Mouse (Mus musculus) left cerebral cortex, postnatal 4 days (tissue): ENCODE measurements around the gene Carns1. TPM values are rescaled to one million over a fixed set of nuclear protein-coding genes. Genes with fewer than 3 reads are reported as not detected.

Experiments
- DNase-seq: peaks from one replicate; pipeline ENCODE4 v3.0.0-alpha.2; 2022
- intact Hi-C: fragments of 180-260 bp; cut with DNase I; formaldehyde crosslinking; loops from one replicate; pipeline ENCODE4 v1.15.1; 2025
- total RNA-seq, 2 experiments: library from RNA; stranded (reverse); gene quantifications; 2 replicates each; pipeline ENCODE4 v1.2.3; 2021

Carns1 gene
- 1 to 10 TPM; 2.4 to 3.1 TPM for total RNA-seq

GRCm38 (mm10) chr19:4175368-4175947 is at the start of gene Carns1:
TSS of gene Carns1 (minus strand) at chr19:4175479.
- intact Hi-C loops, result no loop called here
- no peak for DNase-seq

DNA sequence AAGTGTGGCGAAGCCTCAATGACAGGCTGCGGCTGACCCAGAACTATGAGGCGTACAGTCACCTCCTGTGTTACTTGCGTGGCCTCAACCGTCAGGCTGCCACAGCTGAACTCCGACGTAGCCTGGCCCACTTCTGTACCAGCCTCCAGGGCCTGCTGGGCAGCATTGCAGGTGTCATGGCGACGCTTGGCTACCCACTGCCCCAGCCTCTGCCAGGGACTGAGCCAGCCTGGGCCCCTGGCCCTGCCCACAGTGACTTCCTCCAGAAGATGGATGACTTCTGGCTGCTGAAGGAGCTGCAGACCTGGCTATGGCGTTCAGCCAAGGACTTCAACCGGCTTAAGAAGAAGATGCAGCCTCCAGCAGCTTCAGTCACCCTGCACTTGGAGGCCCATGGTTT is 46.9 kb upstream of the Carns1 start:
- intact Hi-C loops, result no loop called here
- DNase-seq, result peak; percentile 33

DNA sequence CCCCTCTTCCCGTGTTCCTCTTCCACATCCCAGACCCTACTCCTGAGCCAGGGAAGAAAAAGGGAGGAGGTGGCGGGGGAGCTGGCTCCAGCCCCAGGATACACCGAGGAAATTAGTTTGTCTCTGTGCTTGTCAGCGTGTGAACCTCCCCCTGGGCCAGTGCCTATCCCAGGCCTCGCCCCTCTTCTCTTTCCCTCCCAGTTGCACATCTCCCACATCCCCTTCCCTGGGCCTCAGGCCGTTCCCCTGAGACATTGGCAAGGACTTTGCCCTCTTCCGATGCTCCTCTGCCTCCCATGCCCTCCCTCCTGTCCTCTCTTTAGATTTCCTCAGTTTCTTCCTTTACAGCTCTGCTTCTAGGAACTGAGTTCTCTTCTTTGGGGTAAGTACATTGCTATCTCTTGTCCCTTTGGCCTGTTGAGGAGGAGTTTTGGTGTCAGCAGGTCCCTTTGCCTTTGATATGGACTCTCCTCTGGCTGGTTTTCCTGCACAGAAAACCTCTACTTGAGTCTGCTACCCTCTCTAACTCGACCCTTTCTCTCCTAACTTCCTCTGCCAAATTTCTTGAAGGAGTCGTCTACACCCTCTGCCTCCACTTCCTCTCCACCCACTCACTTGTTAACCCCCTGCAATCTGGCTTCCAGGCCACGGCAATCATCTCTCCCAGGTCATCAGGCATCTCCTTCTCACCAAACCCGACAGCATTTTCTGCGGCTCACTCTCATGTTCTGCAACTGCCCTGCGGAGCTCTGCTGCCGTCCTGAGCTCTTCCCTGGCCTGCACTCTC is 45.9 kb upstream of the Carns1 start:
- intact Hi-C loops, result no loop called here
- no peak for DNase-seq

DNA sequence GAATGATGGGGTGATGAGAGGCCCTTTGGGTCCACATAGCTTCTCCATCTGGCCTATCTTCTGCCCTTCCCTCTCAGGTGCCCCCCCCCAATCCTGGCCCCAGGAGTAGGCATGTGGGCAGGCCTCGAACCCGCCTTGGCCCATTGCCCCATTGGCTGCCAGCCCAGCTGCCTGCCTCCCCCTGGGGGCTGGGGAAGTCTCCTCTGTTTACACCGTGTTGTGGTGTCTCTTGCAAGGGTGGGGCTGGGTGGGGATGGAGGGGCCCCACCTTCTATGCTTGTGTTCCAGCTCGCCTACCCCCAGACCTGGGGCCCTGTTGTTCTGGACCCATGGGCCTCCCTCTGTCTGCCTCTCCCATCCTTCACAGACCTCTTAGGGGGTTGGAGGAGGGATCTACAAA is 45.1 kb upstream of the Carns1 start:
- intact Hi-C loops, result no loop called here
- peak; percentile 68 for DNase-seq

DNA sequence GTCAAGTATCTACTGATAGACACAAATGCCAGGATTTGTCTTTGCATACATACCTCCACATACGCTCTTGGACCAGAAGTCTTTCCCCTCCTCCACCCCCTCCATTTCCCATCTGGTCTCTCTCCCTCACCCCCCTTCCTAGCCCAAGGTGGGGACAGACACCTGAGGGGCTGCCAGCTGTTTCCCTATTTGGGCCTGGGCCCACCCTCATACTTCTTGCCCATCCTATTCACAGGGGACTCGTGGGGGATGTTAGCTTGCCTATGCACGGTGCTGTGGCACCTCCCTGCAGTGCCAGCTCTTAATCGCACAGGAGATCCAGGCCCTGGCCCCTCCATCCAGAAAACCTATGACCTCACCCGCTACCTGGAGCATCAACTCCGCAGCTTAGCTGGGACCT is 44.7 kb upstream of the Carns1 start:
- intact Hi-C loops, result loop anchor here (10.0 kb wide), 1 partner anchor 205 kb away; the partner anchor contains the start of gene Ndufv1
- no peak for DNase-seq

- no peak for DNase-seq
Measured at GRCm38 (mm10) chr19:4218784-4219183, 43.5 kb upstream of the Carns1 start.

DNA sequence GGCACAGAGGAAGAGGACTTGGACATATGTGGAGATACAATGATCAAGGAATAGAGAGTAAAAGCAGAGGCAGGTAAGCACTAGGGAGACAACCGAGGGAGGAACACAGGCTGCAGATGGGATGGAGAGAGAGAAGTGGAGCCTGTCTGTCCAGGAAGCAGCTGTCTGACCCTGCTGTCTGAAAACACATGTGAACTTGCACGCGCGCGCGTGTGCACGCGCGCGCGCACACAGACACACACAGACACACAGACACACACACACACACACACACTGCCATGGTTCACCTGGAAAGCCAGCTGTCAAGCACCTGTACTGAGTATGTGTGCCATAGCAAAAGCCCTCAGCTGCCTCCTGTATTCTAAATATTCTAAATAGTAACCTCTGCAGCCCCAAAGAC is 43.0 kb upstream of the Carns1 start:
- no peak for DNase-seq
- intact Hi-C loops, result loop anchor here (10.0 kb wide), 1 partner anchor 203 kb away; the partner anchor contains the start of gene Ndufv1

More at GRCm38 (mm10) chr19:4218784-4219183, 43.5 kb upstream of the Carns1 start:
- intact Hi-C loops, result loop anchor here (10.0 kb wide), 1 partner anchor 204 kb away; the partner anchor contains the start of gene Ndufv1

DNA sequence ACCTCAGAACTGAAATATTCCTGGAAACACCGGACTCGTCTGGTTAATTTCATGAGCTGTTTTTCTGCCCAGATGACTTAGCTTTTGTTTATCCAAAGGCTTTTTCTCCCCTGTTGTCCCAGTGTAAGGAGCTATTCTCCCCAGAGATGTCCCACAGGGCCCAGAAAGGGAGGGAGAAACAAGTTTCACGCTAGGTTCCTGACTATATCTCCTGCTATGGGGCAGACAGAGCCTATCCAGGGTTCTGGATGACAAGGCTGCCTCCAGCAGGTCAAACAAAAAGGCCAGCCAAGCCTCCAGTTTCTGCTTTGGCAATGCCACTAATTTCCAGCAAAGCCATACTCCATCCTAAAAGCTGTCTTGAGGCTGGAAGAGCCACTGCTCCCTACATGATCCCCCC is 42.6 kb upstream of the Carns1 start:
- DNase-seq, result no peak
- intact Hi-C loops, result loop anchor here (10.0 kb wide), 1 partner anchor 203 kb away; the partner anchor contains the start of gene Ndufv1

- no peak for DNase-seq
- intact Hi-C loops, result loop anchor here (10.0 kb wide), 1 partner anchor 202 kb away; the partner anchor contains the start of gene Ndufv1
Measured at GRCm38 (mm10) chr19:4217140-4217539, 41.9 kb upstream of the Carns1 start.

DNA sequence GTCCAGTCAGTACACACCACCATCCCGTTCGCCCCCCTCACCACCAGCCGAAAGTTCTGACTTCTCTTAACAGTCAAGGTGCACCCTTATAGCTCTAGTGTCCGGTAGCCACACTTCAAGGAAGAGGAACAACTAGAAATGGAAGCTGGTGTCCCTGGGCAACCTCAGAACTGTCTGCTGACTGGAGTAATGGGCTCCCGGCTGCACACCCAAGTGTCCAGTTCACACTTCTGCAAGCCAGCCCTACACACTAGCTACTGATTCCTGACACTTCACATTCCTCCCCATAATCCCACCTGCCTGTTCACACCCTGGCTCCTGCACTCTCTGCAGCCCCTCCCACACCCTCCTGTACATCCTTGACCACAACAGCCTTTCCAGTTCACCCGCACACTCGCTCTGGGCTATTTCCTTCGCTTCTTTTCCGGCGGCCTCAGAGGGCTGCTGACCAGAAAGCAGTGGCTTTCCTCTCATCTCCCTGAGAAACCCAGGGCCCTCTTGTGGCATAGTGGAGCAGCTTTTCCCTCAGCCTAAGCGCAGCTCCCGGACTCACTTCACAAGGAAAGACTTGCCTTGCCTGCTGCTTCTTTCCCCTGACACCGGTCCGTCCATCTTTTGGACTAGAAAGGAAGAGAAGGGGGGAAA is 40.9 kb upstream of the Carns1 start:
- DNase-seq, result no peak
- intact Hi-C loops, result loop anchor here (10.0 kb wide), 1 partner anchor 201 kb away; the partner anchor contains the start of gene Ndufv1

GRCm38 (mm10) chr19:4215451-4215840 is 40.2 kb upstream of the Carns1 start:
- intact Hi-C loops, result loop anchor here (10.0 kb wide), 1 partner anchor 201 kb away; the partner anchor contains the start of gene Ndufv1
- DNase-seq, result no peak

DNA sequence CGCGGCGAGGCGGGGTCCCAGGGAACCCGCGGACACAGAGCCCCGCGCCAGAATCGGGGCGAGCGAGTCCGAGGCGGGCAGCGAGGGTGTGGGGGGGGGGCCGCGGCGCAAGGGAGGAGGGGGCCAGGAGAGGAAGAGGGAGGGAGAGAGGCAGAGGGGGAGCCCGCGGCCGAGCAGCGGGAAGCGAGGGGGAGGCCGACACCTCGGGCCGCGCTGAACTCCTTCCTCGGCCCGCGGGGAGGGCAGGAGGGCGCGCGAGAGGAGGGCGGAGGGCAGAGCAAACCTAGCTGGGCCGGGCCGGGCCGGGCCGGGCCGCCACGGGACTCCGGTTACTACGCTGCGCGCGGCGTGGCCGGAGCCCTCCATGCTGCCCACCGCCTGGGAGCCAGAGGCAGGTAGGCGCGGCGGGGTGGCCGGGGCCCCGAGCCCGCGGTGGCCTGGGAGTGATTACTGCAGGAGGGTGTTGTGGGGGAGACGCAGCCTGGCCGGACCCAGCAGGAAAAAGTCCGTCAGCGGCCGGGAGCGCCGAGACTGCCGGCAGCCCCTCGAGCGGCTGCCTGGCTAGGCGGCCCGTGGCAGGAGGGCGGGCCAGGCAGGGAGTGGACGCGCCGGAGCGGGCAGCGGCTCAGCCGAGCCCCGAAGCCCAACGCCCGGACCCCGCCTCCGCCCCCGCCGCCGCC is 39.6 kb upstream of the Carns1 start:
- intact Hi-C loops, result loop anchor here (10.0 kb wide), 1 partner anchor 200 kb away; the partner anchor contains the start of gene Ndufv1
- DNase-seq, result no peak

DNA sequence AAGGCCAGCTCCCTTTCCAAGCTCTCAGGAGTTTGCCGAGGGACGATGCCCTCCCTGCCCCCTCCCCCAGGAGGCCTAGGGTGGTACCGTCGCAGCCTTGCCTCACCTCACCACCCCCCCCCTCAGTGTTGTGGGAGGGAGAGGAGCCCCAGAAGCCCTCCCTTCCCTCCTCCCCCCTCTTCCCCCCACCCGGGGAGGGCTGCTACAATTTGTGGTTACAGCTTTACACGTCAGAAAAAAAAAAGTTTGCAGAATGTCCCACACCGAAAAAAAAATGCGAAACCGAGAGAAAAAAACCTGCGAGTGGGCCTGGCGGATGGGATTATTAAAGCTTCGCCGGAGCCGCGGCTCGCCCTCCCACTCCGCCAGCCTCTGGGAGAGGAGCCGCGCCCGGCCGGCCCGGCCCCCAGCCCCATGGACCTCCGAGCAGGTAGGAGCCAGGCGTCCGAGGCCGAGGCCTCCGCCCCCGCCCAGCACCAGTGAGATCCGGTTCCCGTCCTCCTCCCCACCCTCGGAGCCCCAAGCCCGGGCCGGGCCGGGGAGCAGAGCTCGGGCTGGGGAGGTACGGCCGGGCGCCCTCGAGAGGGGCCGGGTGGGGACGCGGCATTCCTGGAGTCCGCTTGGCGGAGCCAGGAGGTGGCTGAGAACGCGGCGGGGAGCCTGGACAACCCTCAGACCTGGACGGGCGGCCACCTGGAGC is 38.9 kb upstream of the Carns1 start, which contains the start of the genes Clcf1 and AC109138.7:
Gene Clcf1, plus strand, starts transcription at position 168 of the 700 bp plus-strand sequence.
Gene AC109138.7, plus strand, starts transcription at position 287 of the 700 bp plus-strand sequence.
- intact Hi-C loops, result loop anchor here (10.0 kb wide), 1 partner anchor 199 kb away; the partner anchor contains the start of gene Ndufv1
- no peak for DNase-seq

DNA sequence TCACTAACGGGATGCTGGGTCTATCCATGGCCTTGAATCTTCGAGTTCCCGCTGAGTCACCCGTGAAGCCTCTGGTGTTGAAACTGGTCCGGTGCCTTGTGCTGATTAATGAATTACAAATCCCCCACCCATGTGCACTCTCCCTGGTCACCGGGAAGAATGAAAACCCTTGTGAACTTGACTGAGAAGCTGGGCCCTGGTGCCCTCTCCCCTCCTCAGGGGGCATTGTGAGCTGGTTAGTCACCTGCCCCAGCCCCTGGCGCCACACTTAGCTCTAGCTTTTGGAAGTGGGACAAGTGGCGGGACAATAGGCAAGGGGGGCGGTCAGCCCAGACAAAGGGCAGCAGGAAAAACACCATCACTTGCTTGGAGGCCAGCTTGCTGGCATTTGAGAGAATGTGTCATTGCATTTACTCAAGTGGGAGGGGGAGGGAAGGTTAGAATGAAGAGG is 38.3 kb upstream of the Carns1 start:
- no peak for DNase-seq
- intact Hi-C loops, result loop anchor here (10.0 kb wide), 1 partner anchor 199 kb away; the partner anchor contains the start of gene Ndufv1

DNA sequence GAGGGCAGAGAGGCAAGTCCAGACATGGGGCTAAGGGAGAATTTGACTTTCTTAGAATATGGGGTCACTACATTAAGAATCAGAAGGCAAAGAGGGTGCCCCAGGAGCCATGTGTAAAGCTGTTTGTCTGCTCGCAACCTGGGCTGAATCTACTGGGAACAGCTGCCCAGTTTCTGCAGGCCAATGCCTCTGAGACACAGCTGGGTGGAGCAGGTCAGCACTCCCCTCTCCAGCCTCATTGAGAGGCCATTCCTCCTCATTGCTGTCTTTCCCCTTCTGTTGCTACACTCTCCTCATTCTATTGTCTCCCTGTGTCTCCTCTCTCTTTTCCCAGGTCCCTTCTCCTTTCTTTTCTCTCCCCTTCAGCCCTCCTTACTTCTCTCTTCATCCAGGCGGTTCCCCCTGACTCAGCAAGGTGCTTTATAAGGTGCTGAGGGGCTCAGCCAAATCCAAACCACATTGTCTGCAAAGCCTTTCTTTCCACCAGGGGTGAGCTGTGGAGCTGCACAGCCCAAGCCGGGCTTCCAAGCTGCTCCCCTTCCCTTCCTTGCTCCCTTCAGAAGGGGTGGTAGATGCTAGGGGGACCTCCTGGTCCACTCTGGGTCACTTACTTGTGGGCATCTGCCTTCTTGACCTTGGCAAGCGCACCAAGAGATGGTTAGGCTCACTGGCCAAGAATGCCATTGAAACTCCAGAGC is 36.8 kb upstream of the Carns1 start:
- intact Hi-C loops, result loop anchor here (10.0 kb wide), 1 partner anchor 197 kb away; the partner anchor contains the start of gene Ndufv1

GRCm38 (mm10) chr19:4208563-4208962 is 33.3 kb upstream of the Carns1 start:
- intact Hi-C loops, result no loop called here
- DNase-seq, result no peak

More for the DNA sequence above, 36.8 kb upstream of the Carns1 start:
- DNase-seq, result no peak

DNA sequence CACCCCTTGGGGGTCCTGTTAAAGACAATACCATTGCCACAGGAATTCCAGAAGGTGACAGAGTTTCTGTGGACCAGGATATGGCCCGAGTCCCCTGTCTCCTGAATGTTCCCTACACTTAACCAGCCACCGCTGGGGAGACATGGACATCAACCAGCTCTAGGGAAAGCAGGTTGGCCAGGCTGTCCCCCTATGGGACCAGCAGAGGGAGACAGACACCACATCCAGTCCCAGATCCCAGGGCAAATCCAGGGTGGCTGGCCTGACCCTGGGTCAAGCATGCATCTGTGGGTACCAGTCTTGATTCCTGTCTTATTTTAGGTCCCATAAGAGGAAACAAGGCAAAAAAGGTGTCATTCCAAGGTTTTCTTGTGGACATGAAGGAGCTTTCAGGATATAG is 31.7 kb upstream of the Carns1 start:
- intact Hi-C loops, result no loop called here
- peak; percentile 71 for DNase-seq

DNA sequence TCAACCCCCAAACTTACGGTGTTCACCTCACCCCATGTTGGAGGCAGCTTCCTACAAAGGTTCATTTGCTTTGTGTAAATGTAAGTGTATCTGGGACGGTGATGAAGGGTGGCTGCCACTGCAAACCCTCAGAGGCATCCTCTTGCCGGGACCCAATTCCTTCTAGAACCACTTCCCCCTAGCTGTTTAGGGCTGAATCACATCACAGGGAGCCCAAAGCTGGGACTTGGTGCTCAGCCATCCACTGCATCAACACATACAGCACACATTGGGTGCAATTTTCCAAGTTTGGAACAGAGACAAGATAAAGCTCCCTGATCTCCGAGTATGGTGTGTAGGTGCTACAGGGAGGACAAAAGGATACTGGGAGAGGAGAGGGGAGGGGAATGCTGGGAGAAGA is 29.6 kb upstream of the Carns1 start:
- no peak for DNase-seq
- intact Hi-C loops, result no loop called here
